13 mouse cellular contexts compared by ENCODE assay signal in genomic region chr14:26398508-26399160, GRCm38 (mm10).
DNase-seq lines count a peak whose midpoint lies in the region; ATAC-seq and TF ChIP-seq lines count a peak whose summit lies in the region.
"Had no signal": no experiment of that assay in that cellular context is flagged by ENCODE, and none has a peak within 500 bp of the region (broad histone marks: within the 10 kb centered on the region; RNA-seq: fewer than 3 reads in every experiment).

No protein-coding gene starts in this region.

- in situ Hi-C loops in Patski (cut with MboI; ENCODE audit: low pct_unique_long_range_greater_than_20kb), result no loop called here

- no peaks in the 10 kb centered on the region for H3K4me1 ChIP-seq in hindbrain, embryonic 11.5 days (replicated peaks; ENCODE audit: control insufficient read depth, insufficient read depth, low read length)
- no peaks in the 10 kb centered on the region for H3K4me1 ChIP-seq in hindbrain, embryonic 13.5 days (replicated peaks)
- H3K4me1 ChIP-seq in lung, embryonic 14.5 days (ENCODE audit: insufficient read depth), result no peaks in the 10 kb centered on the region
- H3K4me1 ChIP-seq: forebrain, embryonic 10.5 days; hindbrain, embryonic 10.5 days; limb, embryonic 13.5 days had no signal

- no peak overlapping the region for H3K4me2 ChIP-seq in hindbrain, embryonic 11.5 days (replicated peaks; ENCODE audit: low read depth, low read length)
- no peak overlapping the region for H3K4me2 ChIP-seq in hindbrain, embryonic 13.5 days
- H3K4me2 ChIP-seq in lung, embryonic 14.5 days, result no peak overlapping the region
- H3K4me2 ChIP-seq: heart, embryonic 11.5 days; limb, embryonic 13.5 days had no signal

- POLR2A ChIA-PET in Patski (lab: Charles Lee), result no interaction called here

- no peak overlapping the region for H3K4me3 ChIP-seq in hindbrain, embryonic 11.5 days (ENCODE audit: low read depth, low read length)
- no peak overlapping the region for H3K4me3 ChIP-seq in hindbrain, embryonic 13.5 days
- H3K4me3 ChIP-seq in lung, embryonic 14.5 days (ENCODE audit: low read depth, low read length), result no peak overlapping the region
- H3K4me3 ChIP-seq: forebrain, embryonic 10.5 days; hindbrain, embryonic 10.5 days; limb, embryonic 13.5 days had no signal

- ATAC-seq in hindbrain, embryonic 11.5 days (ENCODE audit: low FRiP score), result no peak
- no peak for ATAC-seq in hindbrain, embryonic 13.5 days (ENCODE audit: low FRiP score)
- ATAC-seq in lung, embryonic 14.5 days (ENCODE audit: insufficient read depth), result no peak
- no peak for ATAC-seq in Patski

- 92% methylated on average over 7 of the region's 7 CpGs for WGBS in hindbrain, embryonic 11.5 days
- WGBS in hindbrain, embryonic 13.5 days, result 98% methylated on average over 7 of the region's 7 CpGs
- WGBS in lung, embryonic 14.5 days, result 89% methylated on average over 7 of the region's 7 CpGs

- no peaks in the 10 kb centered on the region for H3K9me3 ChIP-seq in hindbrain, embryonic 11.5 days (ENCODE audit: control insufficient read depth, low read length)
- H3K9me3 ChIP-seq in hindbrain, embryonic 13.5 days, result peaks cover 5% of the 10 kb centered on the region
- H3K9me3 ChIP-seq in lung, embryonic 14.5 days (ENCODE audit: low read depth, low read length), result no peaks in the 10 kb centered on the region

- H3K9ac ChIP-seq in hindbrain, embryonic 11.5 days (ENCODE audit: low read depth, low read length), result no peak overlapping the region
- no peak overlapping the region for H3K9ac ChIP-seq in hindbrain, embryonic 13.5 days
- no peak overlapping the region for H3K9ac ChIP-seq in lung, embryonic 14.5 days
- H3K9ac ChIP-seq: limb, embryonic 13.5 days had no signal

- no peaks in the 10 kb centered on the region for H3K27me3 ChIP-seq in hindbrain, embryonic 11.5 days (ENCODE audit: control insufficient read depth, insufficient read depth, low read length)
- no peaks in the 10 kb centered on the region for H3K27me3 ChIP-seq in hindbrain, embryonic 13.5 days
- no peaks in the 10 kb centered on the region for H3K27me3 ChIP-seq in lung, embryonic 14.5 days (ENCODE audit: insufficient read depth, low read length)
- no peaks in the 10 kb centered on the region for H3K27me3 ChIP-seq in Patski
- H3K27me3 ChIP-seq: limb, embryonic 13.5 days had no signal

- no peak overlapping the region for H3K27ac ChIP-seq in hindbrain, embryonic 11.5 days (ENCODE audit: low read depth, low read length)
- H3K27ac ChIP-seq in hindbrain, embryonic 13.5 days, result no peak overlapping the region
- H3K27ac ChIP-seq in lung, embryonic 14.5 days (ENCODE audit: low read depth), result no peak overlapping the region
- H3K27ac ChIP-seq: forebrain, embryonic 10.5 days; hindbrain, embryonic 10.5 days; limb, embryonic 13.5 days had no signal

- DNase-seq in hindbrain, embryonic 11.5 days (ENCODE audit: low spot score), result peak; percentile 18
- no peak for DNase-seq in lung, embryonic 14.5 days
- no peak for DNase-seq in lung, adult 18-20 months
- peak; percentile 32 for DNase-seq in A20 (ENCODE audit: low read depth, low spot score)
- no peak for DNase-seq in Patski (ENCODE audit: low read depth, low spot score)
- no peak for DNase-seq in frontal cortex, postnatal 14 days (ENCODE audit: low spot score in 2 of 2)
- DNase-seq in urinary bladder, postnatal 10 days (ENCODE audit: low spot score), result no peak
- DNase-seq: kidney, adult 8-10 months had no signal

- peak; percentile 13 for TF ChIP-seq CTCF in lung, embryonic 14.5 days (IDR thresholded peaks at IDR 0.05; ENCODE audit: low read depth)
- TF ChIP-seq CTCF in Patski (IDR thresholded peaks at IDR 0.05), result peak; percentile 47

- no peaks in the 10 kb centered on the region for H3K36me3 ChIP-seq in hindbrain, embryonic 11.5 days (ENCODE audit: control insufficient read depth, insufficient read depth, low read length)
- H3K36me3 ChIP-seq in hindbrain, embryonic 13.5 days, result peaks cover 21% of the 10 kb centered on the region; the same call in 1 of the 2 replicates
- H3K36me3 ChIP-seq in lung, embryonic 14.5 days (ENCODE audit: insufficient read depth), result no peaks in the 10 kb centered on the region

- CTCF ChIA-PET in Patski (lab: Charles Lee), result no interaction called here

Comparison
In these comparisons a context has a peak if more than half of its experiments do, and no peak if none do; other contexts are left out.
1. DNase-seq: peak in hindbrain, embryonic 11.5 days (single experiment) and A20 (single experiment); none in lung, embryonic 14.5 days (single experiment), lung, adult 18-20 months (0 of 2), Patski (single experiment), frontal cortex, postnatal 14 days (0 of 2) and urinary bladder, postnatal 10 days (single experiment).